Mouse (Mus musculus): ENCODE measurements around the gene Rufy3.

Rufy3 gene

GRCm38 (mm10) chr5:88629125-88629524 lies 64.3 kb downstream of the Rufy3 start:
- in situ Hi-C loops (cut with MseI, MboI): no loop called here

GRCm38 (mm10) chr5:88629987-88630386 lies 65.1 kb downstream of the Rufy3 start:
- in situ Hi-C loops (cut with MseI, MboI): no loop called here

GRCm38 (mm10) chr5:88630883-88631282 lies 66.0 kb downstream of the Rufy3 start:
- in situ Hi-C loops (cut with MseI, MboI): no loop called here

GRCm38 (mm10) chr5:88631545-88631944 lies 66.7 kb downstream of the Rufy3 start:
- in situ Hi-C loops (cut with MseI, MboI): no loop called here

- in situ Hi-C loops (cut with MseI, MboI): no loop called here
These were observed 67.6 kb downstream of the Rufy3 start for GRCm38 (mm10) chr5:88632463-88632862.

- in situ Hi-C loops (cut with MseI, MboI): no loop called here
These were observed 69.2 kb downstream of the Rufy3 start for GRCm38 (mm10) chr5:88634076-88634475.

- in situ Hi-C loops (cut with MseI, MboI): no loop called here
These were observed 77.9 kb downstream of the Rufy3 start for GRCm38 (mm10) chr5:88642786-88643185.

- in situ Hi-C loops (cut with MseI, MboI): no loop called here
These were observed 78.7 kb downstream of the Rufy3 start for GRCm38 (mm10) chr5:88643491-88643890.

GRCm38 (mm10) chr5:88644901-88645300 lies 80.1 kb downstream of the Rufy3 start:
- in situ Hi-C loops (cut with MseI, MboI): no loop called here

GRCm38 (mm10) chr5:88645405-88645804 lies 80.6 kb downstream of the Rufy3 start:
- in situ Hi-C loops (cut with MseI, MboI): no loop called here

- in situ Hi-C loops (cut with MseI, MboI): no loop called here
These were observed 84.7 kb downstream of the Rufy3 start for GRCm38 (mm10) chr5:88649250-88650173.

GRCm38 (mm10) chr5:88652589-88652988 lies 87.7 kb downstream of the Rufy3 start:
- in situ Hi-C loops (cut with MseI, MboI): no loop called here

- in situ Hi-C loops (cut with MseI, MboI): no loop called here
These were observed 93.0 kb downstream of the Rufy3 start for GRCm38 (mm10) chr5:88657868-88658267.

- in situ Hi-C loops (cut with MseI, MboI): no loop called here
These were observed 98.3 kb downstream of the Rufy3 start for GRCm38 (mm10) chr5:88663151-88663550.

- in situ Hi-C loops (cut with MseI, MboI): no loop called here
These were observed 99.0 kb downstream of the Rufy3 start for GRCm38 (mm10) chr5:88663875-88664274.

- in situ Hi-C loops (cut with MseI, MboI): no loop called here
These were observed 110.0 kb downstream of the Rufy3 start for GRCm38 (mm10) chr5:88674703-88675442.

- in situ Hi-C loops (cut with MseI, MboI): no loop called here
These were observed 110.9 kb downstream of the Rufy3 start, which contains the start of gene Grsf1 for GRCm38 (mm10) chr5:88675443-88676387. TSS of gene Grsf1 (minus strand) at chr5:88676171.

GRCm38 (mm10) chr5:88678929-88679328 lies 114.1 kb downstream of the Rufy3 start:
- in situ Hi-C loops (cut with MseI, MboI): no loop called here

- in situ Hi-C loops (cut with MseI, MboI): no loop called here
These were observed 114.5 kb downstream of the Rufy3 start for GRCm38 (mm10) chr5:88679341-88679740.

GRCm38 (mm10) chr5:88680567-88680966 lies 115.7 kb downstream of the Rufy3 start:
- in situ Hi-C loops (cut with MseI, MboI): no loop called here

GRCm38 (mm10) chr5:88683706-88684105 lies 118.9 kb downstream of the Rufy3 start:
- in situ Hi-C loops (cut with MseI, MboI): no loop called here

All from mouse trophoblast stem cell (cell line).